Mouse (Mus musculus) heart, embryonic 10.5 days (tissue): ENCODE results near the gene Dad1. TPM values are rescaled to one million over a fixed set of nuclear protein-coding genes. Genes with fewer than 3 reads are reported as not detected.

Experiments
- DNase-seq: peaks from one replicate; pipeline ENCODE4 v3.0.0-alpha.2; 2017; ENCODE audit warnings: low spot score
- H3K27ac ChIP-seq: fragments of 300-500 bp; sonication (generic); 2 replicates; pipeline ENCODE4 v1.5.1; 2016; ENCODE audit warnings: mild to moderate bottlenecking
- H3K27me3 ChIP-seq: fragments of 300-500 bp; sonication (generic); 2 replicates; pipeline ENCODE4 v1.6.1; 2016; ENCODE audit warnings: mild to moderate bottlenecking; ENCODE audit not compliant: poor library complexity, insufficient read depth, severe bottlenecking
- H3K36me3 ChIP-seq: fragments of 300-500 bp; sonication (generic); 2 replicates; pipeline ENCODE4 v1.6.1; 2016; ENCODE audit warnings: mild to moderate bottlenecking, moderate library complexity
- H3K4me1 ChIP-seq: fragments of 300-500 bp; sonication (generic); 2 replicates; pipeline ENCODE4 v1.6.1; 2016; ENCODE audit warnings: mild to moderate bottlenecking
- H3K4me3 ChIP-seq: fragments of 300-500 bp; sonication (generic); 2 replicates; pipeline ENCODE4 v1.5.1; 2016; ENCODE audit warnings: mild to moderate bottlenecking, moderate library complexity
- H3K9me3 ChIP-seq: fragments of 300-500 bp; sonication (generic); 2 replicates; pipeline ENCODE4 v1.6.1; 2016; ENCODE audit warnings: mild to moderate bottlenecking, moderate library complexity
- WGBS: fragments of 180-500 bp; shearing (Covaris S2); methylation state at CpG from one replicate; pipeline ENCODE4 v1.1.7; 2016; 5-methylcytosine and 5-hydroxymethylcytosine counted together
- polyA plus RNA-seq: library from polyadenylated mRNA; unstranded; fragments of >200 nt; fragmentation: Nextera tagmentation; extraction: Ambion mirVana; gene quantifications from 2 replicates; pipeline ENCODE4 v1.2.1, GENCODE M21; 2016

The Dad1 gene
- polyA plus RNA-seq, 1 experiment from 2014 or later = 298 TPM

DNA sequence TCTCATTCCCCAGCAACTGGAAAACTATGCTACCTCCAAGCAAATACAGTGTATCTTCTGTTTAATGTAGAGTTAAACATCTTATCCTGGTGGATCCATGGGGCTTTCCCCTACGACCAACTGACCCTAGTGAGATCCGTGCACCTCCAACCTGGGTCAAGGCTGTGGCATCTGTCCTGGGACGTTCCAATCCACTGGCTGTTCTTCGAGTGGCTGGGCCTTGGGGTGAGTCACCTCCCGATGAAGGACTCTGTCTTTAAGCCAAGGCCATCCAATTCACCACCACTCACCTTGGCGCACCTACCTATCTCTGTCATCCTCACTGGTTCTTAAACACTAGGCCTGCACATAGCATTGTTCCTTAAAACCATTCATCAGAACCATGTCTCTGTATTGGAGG, 9.2 kb upstream of the Dad1 start:
- Histone ChIP-seq H3K4me3 (no peak overlapping the region), H3K9me3 (no peaks in the 10 kb centered on the region), H3K36me3 (peaks cover 37% of the 10 kb centered on the region), H3K27me3 (no peaks in the 10 kb centered on the region), H3K27ac (no peak overlapping the region), H3K4me1 (peaks cover 49% of the 10 kb centered on the region)
- DNase-seq = peak; percentile 47
- 92% methylated on average over 6 of the region's 6 CpGs for WGBS

DNA sequence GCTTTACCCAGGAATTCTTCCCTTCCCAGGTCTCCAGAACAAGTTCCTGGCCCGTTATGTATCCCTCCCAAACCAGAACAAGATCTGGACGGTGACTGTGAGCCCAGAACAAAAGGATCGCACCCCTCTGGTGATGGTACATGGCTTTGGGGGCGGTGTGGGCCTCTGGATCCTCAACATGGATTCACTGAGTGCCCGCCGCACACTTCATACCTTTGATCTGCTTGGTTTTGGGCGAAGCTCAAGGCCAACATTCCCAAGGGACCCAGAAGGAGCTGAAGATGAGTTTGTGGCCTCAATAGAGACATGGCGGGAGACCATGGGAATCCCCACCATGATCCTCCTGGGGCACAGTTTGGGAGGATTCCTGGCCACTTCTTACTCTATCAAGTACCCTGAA, 8.7 kb upstream of the Dad1 start:
- Histone ChIP-seq H3K9me3 (no peaks in the 10 kb centered on the region), H3K27me3 (no peaks in the 10 kb centered on the region), H3K4me1 (peaks cover 50% of the 10 kb centered on the region), H3K4me3 (no peak overlapping the region), H3K36me3 (peaks cover 32% of the 10 kb centered on the region), H3K27ac (no peak overlapping the region)
- 84% methylated on average over 8 of the region's 8 CpGs for WGBS
- peak; percentile 67 for DNase-seq

DNA sequence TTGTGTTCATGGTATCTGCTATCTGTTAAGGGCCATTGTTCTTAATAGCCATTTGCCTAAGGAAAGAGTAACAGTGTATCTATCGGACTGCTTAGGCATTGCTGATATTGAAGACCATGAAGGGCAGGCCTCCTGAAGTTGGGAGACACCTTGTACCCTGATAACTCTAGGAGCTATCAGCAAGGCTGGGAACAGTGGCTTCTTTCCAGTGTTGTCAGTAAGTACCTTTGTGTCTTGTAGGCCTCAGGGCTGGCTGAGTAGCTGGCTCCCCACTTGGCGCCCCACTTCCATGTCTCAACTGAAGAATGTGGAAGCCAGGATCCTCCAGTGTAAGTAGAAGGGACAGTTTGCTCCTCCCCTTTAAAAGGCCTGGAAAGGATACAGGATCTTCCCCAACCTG, 7.5 kb upstream of the Dad1 start:
- DNase-seq = peak; percentile 70
- no peak overlapping the region for H3K27ac ChIP-seq
- peaks cover 20% of the 10 kb centered on the region for H3K36me3 ChIP-seq
- H3K4me1 ChIP-seq = peaks cover 50% of the 10 kb centered on the region
- no peak overlapping the region for H3K4me3 ChIP-seq
- H3K27me3 ChIP-seq = no peaks in the 10 kb centered on the region
- WGBS = 78% methylated on average over 2 of the region's 2 CpGs
- no peaks in the 10 kb centered on the region for H3K9me3 ChIP-seq

DNA sequence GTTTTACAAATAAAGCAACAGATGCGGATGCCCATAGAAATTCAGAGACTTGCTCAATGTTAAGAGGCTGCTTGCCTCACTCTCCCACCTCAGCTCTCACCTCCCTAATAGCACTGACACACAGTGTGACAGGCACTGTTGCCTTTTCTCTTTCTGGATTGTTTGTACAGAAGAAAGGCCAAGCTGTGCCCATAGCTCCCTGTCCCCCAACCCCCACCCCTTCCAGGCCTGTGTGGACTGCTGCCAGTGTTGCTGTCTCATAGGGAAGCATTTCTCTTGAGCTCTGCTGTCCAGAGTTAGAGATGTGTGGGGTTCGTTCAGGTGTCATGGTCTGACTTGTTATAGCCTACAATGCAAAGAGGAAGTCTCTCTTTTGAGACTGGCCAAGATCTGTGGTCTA, 6.3 kb upstream of the Dad1 start:
- 71% methylated on average over 2 of the region's 2 CpGs for WGBS
- DNase-seq = peak; percentile 42
- no peak overlapping the region for H3K27ac ChIP-seq

DNA sequence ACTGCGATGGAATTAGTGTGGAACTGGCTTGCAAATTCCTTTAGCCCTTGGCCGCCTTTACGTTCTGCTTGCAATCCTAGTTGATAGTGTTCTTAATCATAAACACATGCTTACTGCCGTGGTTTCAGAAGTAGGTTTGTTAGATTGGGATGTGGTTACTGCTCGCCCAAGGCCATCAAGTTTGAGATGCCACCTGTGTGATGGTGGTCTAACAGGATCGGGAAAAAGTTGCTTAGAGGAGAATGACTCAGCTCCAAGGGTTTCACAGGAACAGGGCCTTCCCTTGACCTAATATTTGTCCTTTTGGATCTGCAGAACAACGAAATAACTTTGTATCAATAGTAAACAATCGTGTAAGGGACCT, 5.8 kb upstream of the Dad1 start:
- Histone ChIP-seq H3K9me3 (no peaks in the 10 kb centered on the region), H3K27ac (peak overlapping the region; percentile 88), H3K27me3 (no peaks in the 10 kb centered on the region), H3K36me3 (peaks cover 19% of the 10 kb centered on the region), H3K4me1 (peaks cover 44% of the 10 kb centered on the region), H3K4me3 (peak overlapping the region; percentile 80)
- 20% methylated on average over 8 of the region's 8 CpGs for WGBS
- DNase-seq = no peak

More for the DNA sequence above, 6.3 kb upstream of the Dad1 start:
- peaks cover 44% of the 10 kb centered on the region for H3K4me1 ChIP-seq
- H3K4me3 ChIP-seq = peak overlapping the region; percentile 80
- H3K36me3 ChIP-seq = peaks cover 19% of the 10 kb centered on the region
- H3K27me3 ChIP-seq = no peaks in the 10 kb centered on the region
- H3K9me3 ChIP-seq = no peaks in the 10 kb centered on the region

DNA sequence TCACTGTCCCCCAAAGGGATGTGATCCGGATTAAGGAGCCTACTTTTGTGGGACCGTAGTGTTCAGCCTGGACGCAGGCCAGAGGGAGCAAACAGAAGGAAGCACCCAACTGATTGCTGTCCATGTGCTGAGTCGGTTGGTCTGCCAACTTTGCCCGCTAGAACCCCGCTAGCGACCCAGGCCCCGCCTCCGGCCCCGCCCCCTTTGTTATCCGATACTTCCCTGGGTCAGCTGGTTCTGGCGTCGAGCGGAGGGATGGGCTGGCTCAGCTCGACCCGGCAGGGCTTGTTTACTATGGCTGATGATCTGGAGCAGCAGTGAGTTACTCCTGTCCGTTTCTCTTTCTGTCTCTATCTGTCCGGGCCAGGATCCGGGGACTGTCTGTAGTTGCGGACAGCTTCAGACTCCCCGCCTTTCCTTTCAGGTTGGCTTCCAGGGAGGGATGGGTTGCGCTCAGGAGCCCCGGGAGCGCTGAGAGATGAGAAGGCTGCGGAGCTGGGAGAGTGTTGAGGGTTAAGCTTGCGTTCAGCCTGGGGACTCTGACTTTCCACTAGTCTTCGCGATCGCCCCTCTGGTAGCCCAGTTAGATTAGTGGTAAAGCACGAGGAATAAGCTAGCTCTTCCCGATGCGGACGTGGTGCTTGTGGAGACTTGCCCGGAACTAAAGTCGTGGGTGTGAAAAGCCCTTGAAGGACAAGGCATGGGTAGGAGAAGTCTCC, 5.3 kb upstream of the Dad1 start:
- Histone ChIP-seq H3K9me3 (no peaks in the 10 kb centered on the region), H3K36me3 (peaks cover 18% of the 10 kb centered on the region), H3K27ac (peak overlapping the region; percentile 88), H3K4me3 (peak overlapping the region; percentile 80), H3K27me3 (no peaks in the 10 kb centered on the region), H3K4me1 (peaks cover 43% of the 10 kb centered on the region)
- WGBS = under 1% methylated on average over 35 of the region's 35 CpGs
- peak; percentile 97 for DNase-seq

DNA sequence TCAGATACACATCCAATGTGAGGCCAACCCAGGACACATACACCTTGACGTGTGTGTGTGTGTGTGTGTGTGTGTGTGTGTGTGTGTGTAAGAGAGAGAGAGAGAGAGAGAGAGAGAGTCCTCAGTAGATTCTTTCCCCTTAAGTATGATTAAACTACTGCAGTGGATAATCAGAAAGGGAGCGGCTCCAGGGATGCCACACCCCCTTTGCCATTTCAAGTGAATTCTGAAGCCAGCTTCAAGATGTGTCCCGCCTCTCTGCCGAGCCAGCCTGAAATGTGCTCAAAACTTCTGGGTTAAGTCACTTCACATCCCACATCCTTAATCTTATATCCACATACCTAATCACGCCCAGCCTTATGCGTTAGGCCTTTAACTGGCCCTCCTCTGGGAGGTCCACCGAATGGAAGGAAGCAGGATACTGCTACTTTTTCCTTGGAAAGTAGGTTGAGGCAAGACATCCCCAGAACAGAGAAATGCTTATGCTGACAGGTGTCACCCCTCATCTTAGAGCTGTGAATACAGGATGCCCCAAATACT, 4.3 kb upstream of the Dad1 start:
- Histone ChIP-seq H3K4me3 (no peak overlapping the region), H3K36me3 (peaks cover 10% of the 10 kb centered on the region), H3K27me3 (no peaks in the 10 kb centered on the region), H3K9me3 (no peaks in the 10 kb centered on the region), H3K4me1 (peaks cover 39% of the 10 kb centered on the region), H3K27ac (no peak overlapping the region)
- peak; percentile 56 for DNase-seq
- WGBS = 62% methylated on average over 7 of the region's 7 CpGs

DNA sequence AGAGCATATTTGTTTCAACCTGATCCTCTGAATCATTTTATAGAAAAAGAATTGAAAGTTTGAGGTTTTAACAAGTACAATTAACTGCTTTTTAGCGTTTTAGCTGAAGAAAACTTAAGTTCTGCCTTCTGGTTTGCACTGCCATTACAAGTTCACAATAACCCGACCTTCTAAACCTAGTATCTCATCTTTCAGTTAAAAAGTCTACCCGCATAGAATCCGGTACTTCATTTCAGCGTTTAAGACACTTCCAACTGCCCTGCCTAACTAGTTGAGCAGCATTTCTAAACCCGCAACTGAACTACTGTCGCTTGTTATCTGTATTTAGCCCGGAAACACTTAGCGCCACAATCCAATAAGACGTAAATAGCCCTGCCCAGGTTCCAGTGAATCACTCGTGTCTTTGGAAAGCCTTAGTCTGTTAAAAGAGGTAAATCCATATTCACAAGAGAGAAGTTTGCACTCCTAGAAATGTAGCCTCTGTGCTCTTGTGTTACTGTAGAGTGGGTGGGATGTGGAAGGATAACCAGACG, 832 bp upstream of the Dad1 start:
- Histone ChIP-seq H3K4me3 (peak overlapping the region; percentile 73), H3K36me3 (peaks cover 3% of the 10 kb centered on the region; the same call in 1 of the 2 replicates), H3K27me3 (no peaks in the 10 kb centered on the region), H3K9me3 (no peaks in the 10 kb centered on the region), H3K4me1 (peaks cover 43% of the 10 kb centered on the region), H3K27ac (peak overlapping the region; percentile 87)
- WGBS = 48% methylated on average over 12 of the region's 12 CpGs
- no peak for DNase-seq

DNA sequence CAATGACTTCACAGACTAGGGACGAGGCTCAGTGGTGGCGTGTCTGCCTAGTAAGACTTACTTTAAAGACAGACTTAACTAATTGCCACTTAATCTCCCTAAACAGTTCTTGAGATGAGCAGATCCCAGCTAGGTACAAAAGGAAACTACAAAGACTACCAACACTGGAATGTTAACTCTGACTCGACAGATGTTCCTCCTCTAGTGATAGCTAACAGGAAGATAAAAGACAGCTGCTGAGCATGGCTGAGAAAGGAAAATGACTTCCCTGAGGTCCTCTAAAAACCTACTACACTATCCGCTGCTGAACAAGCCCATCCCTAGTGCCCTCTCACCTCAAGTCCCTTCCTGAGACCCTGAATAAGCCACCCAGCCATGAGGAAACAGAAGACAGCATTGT, 3.8 kb downstream of the Dad1 start:
- no peak for DNase-seq
- Histone ChIP-seq H3K27ac (no peak overlapping the region), H3K27me3 (no peaks in the 10 kb centered on the region), H3K4me1 (peaks cover 47% of the 10 kb centered on the region), H3K36me3 (peaks cover 34% of the 10 kb centered on the region), H3K4me3 (no peak overlapping the region), H3K9me3 (no peaks in the 10 kb centered on the region)
- WGBS = 54% methylated on average over 4 of the region's 4 CpGs

DNA sequence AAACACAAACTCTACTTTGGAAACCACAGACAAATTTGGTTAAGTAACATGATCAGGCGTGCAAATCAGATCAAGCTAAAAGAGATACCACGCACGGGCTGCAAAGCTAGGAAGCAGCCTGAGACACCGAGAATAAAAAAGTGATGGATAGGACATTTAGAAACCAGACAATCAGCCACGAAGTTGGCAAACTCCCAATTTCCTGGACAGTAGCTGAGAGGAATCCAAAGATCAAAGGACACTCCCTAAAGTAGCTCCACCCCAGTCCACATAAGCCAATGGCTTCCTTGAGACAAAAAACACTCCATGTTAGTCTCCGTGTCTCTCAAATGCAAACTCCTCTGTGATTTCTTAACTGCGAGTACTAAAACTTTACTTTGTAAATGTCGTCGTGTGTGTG, 4.6 kb downstream of the Dad1 start:
- H3K4me1 ChIP-seq = peaks cover 42% of the 10 kb centered on the region
- H3K27me3 ChIP-seq = no peaks in the 10 kb centered on the region
- no peak overlapping the region for H3K4me3 ChIP-seq
- peaks cover 37% of the 10 kb centered on the region for H3K36me3 ChIP-seq
- no peaks in the 10 kb centered on the region for H3K9me3 ChIP-seq
- no peak overlapping the region for H3K27ac ChIP-seq
- no peak for DNase-seq
- 76% methylated on average over 9 of the region's 9 CpGs for WGBS

DNA sequence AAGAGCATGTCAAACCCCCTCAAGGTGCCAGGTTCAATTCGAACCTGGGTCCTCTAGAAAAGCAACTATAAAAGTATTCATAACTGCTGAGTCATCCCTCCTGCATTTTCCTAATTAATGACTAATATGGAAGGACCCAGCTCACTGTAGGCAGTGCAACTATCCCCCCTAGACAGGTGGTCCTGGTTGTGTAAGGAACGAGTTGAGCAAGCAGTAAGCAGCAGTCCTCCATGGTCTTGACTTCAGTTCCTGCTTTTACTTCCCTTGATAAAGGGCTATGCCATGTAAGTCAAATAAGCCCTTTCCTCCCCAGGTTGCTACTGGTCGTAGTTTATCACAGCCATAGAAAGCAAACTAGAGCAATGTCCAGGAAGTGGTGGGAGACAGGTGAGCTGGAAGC, 7.7 kb downstream of the Dad1 start:
- Histone ChIP-seq H3K27me3 (no peaks in the 10 kb centered on the region), H3K27ac (no peak overlapping the region), H3K4me1 (peaks cover 39% of the 10 kb centered on the region), H3K9me3 (no peaks in the 10 kb centered on the region), H3K4me3 (no peak overlapping the region), H3K36me3 (peaks cover 57% of the 10 kb centered on the region)
- no peak for DNase-seq
- WGBS = 84% methylated on average over 3 of the region's 3 CpGs

DNA sequence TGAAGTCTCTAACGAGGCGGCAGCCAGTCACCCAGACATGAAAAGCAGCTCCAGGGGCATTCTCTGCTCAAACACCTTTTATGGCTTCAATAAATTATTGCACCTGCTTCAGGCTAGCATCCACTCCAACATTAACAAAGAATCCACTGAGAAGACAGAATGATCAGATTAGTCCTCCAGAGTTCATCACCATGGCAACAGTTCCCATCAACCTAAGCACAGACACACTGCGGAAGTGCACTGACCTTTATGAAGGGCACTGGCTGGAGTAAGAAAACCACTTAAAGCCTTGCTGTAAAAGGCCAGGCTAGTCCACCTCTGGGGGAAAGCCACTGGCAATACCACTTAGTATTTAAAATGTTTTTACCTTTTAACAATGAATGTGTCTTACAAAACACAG, 9.7 kb downstream of the Dad1 start:
- Histone ChIP-seq H3K27me3 (no peaks in the 10 kb centered on the region), H3K36me3 (peaks cover 63% of the 10 kb centered on the region), H3K9me3 (no peaks in the 10 kb centered on the region), H3K27ac (peak overlapping the region; percentile 48), H3K4me1 (peaks cover 32% of the 10 kb centered on the region; the same call in 1 of the 2 replicates), H3K4me3 (no peak overlapping the region)
- DNase-seq = no peak
- 63% methylated on average over 3 of the region's 3 CpGs for WGBS

DNA sequence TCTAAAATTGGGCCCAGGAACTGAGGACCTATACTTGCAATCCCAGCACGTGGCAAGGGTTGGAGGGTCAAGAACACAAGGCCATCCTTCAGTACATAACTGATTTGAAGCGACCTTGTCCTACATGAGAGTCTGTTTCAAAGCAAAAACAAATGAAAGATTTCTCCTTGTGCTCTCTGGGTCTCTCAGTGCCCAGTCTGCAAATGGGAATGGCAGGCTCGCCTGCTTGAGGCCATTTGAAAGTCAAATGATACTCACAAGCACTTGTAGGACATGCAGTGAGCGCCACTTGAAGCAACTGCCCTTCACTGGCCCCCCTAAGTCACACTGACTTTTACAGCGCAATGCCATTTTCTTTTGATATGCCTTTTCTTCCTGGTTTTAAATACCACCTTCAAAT, 13.4 kb downstream of the Dad1 start:
- no peak for DNase-seq
- WGBS = 80% methylated on average over 5 of the region's 5 CpGs
- H3K4me1 ChIP-seq = peaks cover 20% of the 10 kb centered on the region; the same call in 1 of the 2 replicates
- H3K27ac ChIP-seq = peak overlapping the region; percentile 47; the same call in 1 of the 2 replicates
- no peaks in the 10 kb centered on the region for H3K9me3 ChIP-seq
- no peak overlapping the region for H3K4me3 ChIP-seq
- no peaks in the 10 kb centered on the region for H3K27me3 ChIP-seq
- H3K36me3 ChIP-seq = peaks cover 46% of the 10 kb centered on the region
